Mouse (Mus musculus) brain, embryonic 14.5 days (tissue): Measurements from ENCODE around the gene Clec1a. TPM values are rescaled to one million over a fixed set of nuclear protein-coding genes. Genes with fewer than 3 reads are reported as not detected.

ENCODE experiments used
- DNase-seq: peaks from one replicate; pipeline ENCODE4 v3.0.0-alpha.2; 2011; ENCODE audit warnings: low read depth
- CTCF ChIP-seq: fragments of 200-500 bp; IDR thresholded peaks from 2 replicates; pipeline ENCODE4 v1.5.1; 2012; ENCODE audit warnings: inconsistent platforms, mild to moderate bottlenecking, moderate library complexity, borderline replicate concordance; ENCODE audit not compliant: insufficient read depth, insufficient read length; ENCODE audit errors: extremely low read depth
- POLR2A ChIP-seq: fragments of 200-500 bp; IDR thresholded peaks from 2 replicates; pipeline ENCODE4 v1.6.1; 2012; ENCODE audit warnings: mild to moderate bottlenecking, inconsistent platforms, borderline replicate concordance; ENCODE audit not compliant: poor library complexity, insufficient read depth, insufficient read length, severe bottlenecking; ENCODE audit errors: extremely low read depth
- polyA plus RNA-seq: library from polyadenylated mRNA; depleted of rRNA; stranded (reverse); fragments of >200 nt; gene quantifications from 2 replicates; pipeline ENCODE4 v1.2.3, GENCODE M21; 2012; rRNA removed

The Clec1a gene
- polyA plus RNA-seq, 1 experiment = 0.72 TPM

GRCm38 (mm10) chr6:129396997-129397396, 54.8 kb downstream of the Clec1a start, which contains the start of gene Clec1b:
Clec1b (plus strand) TSS chr6:129397297.
- no peak for DNase-seq
- no peak for TF ChIP-seq POLR2A
- TF ChIP-seq CTCF = no peak

DNA sequence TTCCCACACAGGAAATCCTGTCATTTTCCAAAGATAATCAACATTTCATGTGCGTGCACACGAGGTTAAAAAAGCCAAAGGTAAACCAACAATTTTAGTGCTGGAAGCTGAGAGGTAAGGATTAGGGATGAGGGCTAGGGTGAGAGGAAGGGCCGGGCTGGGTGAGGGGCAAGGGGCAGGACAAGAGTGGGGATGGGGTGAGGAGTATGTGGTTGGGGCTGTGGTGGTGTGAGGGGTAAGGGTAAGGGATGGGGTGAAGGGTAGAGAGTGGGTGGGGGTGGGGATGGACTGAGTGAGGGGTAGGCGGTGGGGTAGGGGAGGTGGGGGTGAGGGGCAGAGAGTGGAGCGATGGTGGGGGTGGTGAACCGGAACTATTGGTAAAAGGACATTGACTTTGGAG, 58.1 kb downstream of the Clec1a start:
- TF ChIP-seq CTCF (no peak), POLR2A (no peak)
- DNase-seq = no peak

DNA sequence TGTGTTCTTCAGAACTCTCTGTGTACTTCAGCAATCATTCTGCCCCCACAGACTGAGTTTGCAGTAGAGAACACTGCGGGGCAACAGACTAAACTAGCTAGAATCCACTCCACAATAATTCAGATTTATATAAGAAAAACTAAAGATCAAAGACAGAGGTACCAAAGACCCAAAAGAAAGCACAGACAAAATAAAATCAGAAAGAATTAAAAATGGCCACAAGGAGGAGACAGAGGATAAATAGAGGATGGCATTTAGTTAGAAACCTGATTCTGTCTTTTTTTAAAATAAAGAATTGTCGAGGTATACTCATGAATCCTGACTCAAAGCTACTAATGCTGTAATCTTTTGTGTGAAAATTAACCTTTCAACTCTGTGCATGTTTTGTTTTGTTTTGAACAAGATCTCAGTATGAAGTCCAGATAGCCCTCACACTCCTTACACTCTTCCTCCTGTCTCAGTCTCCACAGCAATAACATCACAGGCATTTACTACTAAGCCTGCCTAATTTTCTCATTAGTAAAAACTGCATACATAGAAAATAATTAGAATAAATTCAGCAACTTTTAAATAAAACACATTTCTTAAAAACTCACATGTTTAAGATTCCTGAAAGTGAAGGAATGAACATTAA, 58.6 kb downstream of the Clec1a start:
- DNase-seq = peak; percentile 49
- TF ChIP-seq POLR2A = no peak
- TF ChIP-seq CTCF = peak; percentile 20; the same call in 1 of the 2 replicates

DNA sequence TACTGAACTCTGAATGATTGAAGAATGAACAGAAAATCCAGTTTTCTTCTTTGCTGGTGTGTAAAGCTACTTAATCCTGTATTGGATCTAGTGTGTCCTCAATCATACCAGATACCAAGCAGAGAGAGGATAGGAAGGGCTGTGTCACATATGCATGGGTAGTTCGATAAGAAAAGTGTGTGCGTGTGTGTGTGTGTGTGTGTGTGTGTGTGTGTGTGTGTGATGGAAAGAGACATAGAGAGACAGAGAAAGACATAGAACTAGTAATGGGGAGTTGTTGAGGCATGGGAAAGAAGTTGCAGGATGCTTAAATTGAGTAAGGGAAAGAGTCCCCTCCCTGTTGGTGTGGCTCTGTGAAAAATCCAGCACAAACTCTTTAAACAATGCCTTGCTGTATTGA, 66.0 kb downstream of the Clec1a start, which contains the start of gene Clec12b:
Gene Clec12b (minus strand): TSS at position 101 of the 400 bp plus-strand sequence.
- DNase-seq = no peak
- TF ChIP-seq CTCF (no peak), POLR2A (no peak)

GRCm38 (mm10) chr6:129385000-129385399, 66.8 kb downstream of the Clec1a start:
- peak; percentile 19 for DNase-seq
- TF ChIP-seq POLR2A = no peak
- no peak for TF ChIP-seq CTCF

DNA sequence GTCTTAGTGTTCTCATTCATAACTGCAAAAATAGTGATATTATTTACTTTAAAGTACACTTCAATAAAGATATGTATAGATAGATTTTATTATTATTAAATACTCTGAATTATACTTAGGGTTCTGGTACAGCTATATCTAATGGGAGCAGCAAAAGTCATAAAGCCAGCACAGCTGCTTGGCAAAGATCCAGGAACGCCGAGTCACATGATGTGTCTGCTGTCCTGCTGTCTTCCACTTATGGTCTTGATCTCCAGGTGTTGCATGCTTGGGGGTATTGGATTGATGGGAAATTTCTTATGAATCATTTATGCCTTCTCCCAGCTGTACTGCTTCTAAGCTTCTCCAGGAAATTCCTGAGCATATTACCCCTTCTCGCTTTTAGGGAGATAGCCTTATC, 68.3 kb downstream of the Clec1a start:
- TF ChIP-seq CTCF = no peak
- no peak for DNase-seq

GRCm38 (mm10) chr6:129381736-129382135, 70.1 kb downstream of the Clec1a start:
- DNase-seq = no peak
- TF ChIP-seq CTCF (no peak), POLR2A (no peak)

DNA sequence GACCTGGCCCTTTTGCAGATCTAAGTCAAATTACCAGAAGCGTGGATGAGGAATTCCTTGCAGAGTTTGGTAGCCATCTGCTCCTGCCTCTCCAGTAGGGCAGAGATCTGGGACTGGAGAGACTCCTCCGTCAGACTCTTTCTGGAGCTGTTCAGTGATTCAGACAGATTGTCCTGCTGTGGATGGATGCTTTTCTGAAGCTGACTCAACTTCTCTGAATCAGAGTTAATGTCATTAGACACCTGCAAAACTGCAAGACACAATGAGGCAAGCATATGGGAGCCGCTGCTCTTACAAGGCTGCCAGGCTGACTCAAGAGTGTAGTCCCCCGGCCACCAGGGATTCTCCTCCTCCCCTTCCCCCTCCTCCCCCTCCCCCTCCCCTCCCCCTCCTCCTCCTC, 71.3 kb downstream of the Clec1a start:
- DNase-seq = no peak
- TF ChIP-seq CTCF = no peak
- no peak for TF ChIP-seq POLR2A

- TF ChIP-seq POLR2A = no peak
- DNase-seq = no peak
These were observed 76.8 kb downstream of the Clec1a start for GRCm38 (mm10) chr6:129374937-129375471.

Other genes with a start within 250 kb of the Clec1a start
- not detected in 2 replicates for gene Cd69, start 176.6 kb downstream of the Clec1a start, polyA plus RNA-seq
- not detected in 2 replicates for gene 4922502D21Rik, start 120.2 kb downstream of the Clec1a start, polyA plus RNA-seq
- gene Clec12a, start 109.3 kb downstream of the Clec1a start, polyA plus RNA-seq = 0.14 and 0.23 TPM in 2 replicates
- 0.08 and 0.15 TPM in 2 replicates for gene Clec12b, start 66.1 kb downstream of the Clec1a start, polyA plus RNA-seq
- 0.82 and 1.9 TPM in 2 replicates for gene Clec1b, start 54.7 kb downstream of the Clec1a start, polyA plus RNA-seq
- gene Clec9a, start 43.1 kb downstream of the Clec1a start, polyA plus RNA-seq = 0.28 and 0.33 TPM in 2 replicates
- not detected in 2 replicates for gene Olr1, start 55.2 kb upstream of the Clec1a start, polyA plus RNA-seq
- gene Tmem52b, start 60.6 kb upstream of the Clec1a start, polyA plus RNA-seq = 0.10 TPM in 1 of 2 replicates, not detected in the other
- gene Gabarapl1, start 81.2 kb upstream of the Clec1a start, polyA plus RNA-seq = 151 and 161 TPM in 2 replicates
- 0.08 and 0.11 TPM in 2 replicates for gene Klre1, start 125.9 kb upstream of the Clec1a start, polyA plus RNA-seq
- gene Klrd1, start 139.8 kb upstream of the Clec1a start, polyA plus RNA-seq = 0.18 TPM in 1 of 2 replicates, not detected in the other
- 0.01 TPM in 1 of 2 replicates, not detected in the other for gene Klrk1, start 171.9 kb upstream of the Clec1a start, polyA plus RNA-seq
- not detected in 2 replicates for gene Klrc3, start 191.3 kb upstream of the Clec1a start, polyA plus RNA-seq
- gene Klrc2, start 208.7 kb upstream of the Clec1a start, polyA plus RNA-seq = not detected in 2 replicates
- not detected in 2 replicates for gene Klrc1, start 227.0 kb upstream of the Clec1a start, polyA plus RNA-seq